Mouse (Mus musculus): ENCODE data around the gene Agtr1a. TPM values are rescaled to one million over a fixed set of nuclear protein-coding genes. Genes with fewer than 3 reads are reported as not detected.
A peak's percentile ranks its signal among the peaks of the same experiment; 100 is the strongest.

Gene Agtr1a
- 5.2 and 6.6 TPM in 2 replicates for polyA plus RNA-seq (2015; fragmentation: Nextera tagmentation; extraction: Ambion mirVana)

- Histone ChIP-seq H3K27me3 (peaks cover 16% of the 10 kb centered on the region; the same call in 1 of the 2 replicates), H3K4me2 (replicated peaks) (peak within 1 kb of the TSS; percentile 74), H3K4me1 (peaks cover 11% of the 10 kb centered on the region), H3K9ac (peak within 1 kb of the TSS; percentile 29; the same call in 1 of the 2 replicates), H3K9me3 (replicated peaks) (no peaks in the 10 kb centered on the region), H3K36me3 (no peaks in the 10 kb centered on the region), H3K4me3 (replicated peaks) (peak within 1 kb of the TSS; percentile 47), H3K27ac (replicated peaks) (no peak within 1 kb of the TSS)
- 1% methylated on average over 33 of the region's 33 CpGs for WGBS
- peak; percentile 90 for ATAC-seq (ENCODE audit: insufficient number of reproducible peaks, low FRiP score, low TSS enrichment, low read depth)
These were observed at the start of gene Agtr1a for GRCm38 (mm10) chr13:30336148-30336801. Gene Agtr1a (plus strand): TSS chr13:30336441.

GRCm38 (mm10) chr13:30310221-30310620 is 26.0 kb upstream of the Agtr1a start:
- Histone ChIP-seq H3K27ac (replicated peaks) (no peak overlapping the region), H3K4me2 (replicated peaks) (no peak overlapping the region), H3K9ac (no peak overlapping the region), H3K36me3 (no peaks in the 10 kb centered on the region), H3K9me3 (replicated peaks) (no peaks in the 10 kb centered on the region), H3K27me3 (no peaks in the 10 kb centered on the region), H3K4me3 (replicated peaks) (no peak overlapping the region), H3K4me1 (no peaks in the 10 kb centered on the region)
- 56% methylated on average over 4 of the region's 4 CpGs for WGBS
- no peak for ATAC-seq (ENCODE audit: insufficient number of reproducible peaks, low FRiP score, low TSS enrichment, low read depth)

GRCm38 (mm10) chr13:30324669-30325346 is 11.4 kb upstream of the Agtr1a start:
- Histone ChIP-seq H3K4me1 (no peaks in the 10 kb centered on the region), H3K4me3 (replicated peaks) (no peak overlapping the region), H3K9me3 (replicated peaks) (no peaks in the 10 kb centered on the region), H3K9ac (no peak overlapping the region), H3K27me3 (no peaks in the 10 kb centered on the region), H3K4me2 (replicated peaks) (no peak overlapping the region), H3K27ac (replicated peaks) (no peak overlapping the region), H3K36me3 (no peaks in the 10 kb centered on the region)
- ATAC-seq (ENCODE audit: insufficient number of reproducible peaks, low FRiP score, low TSS enrichment, low read depth) = no peak
- 71% methylated on average over 11 of the region's 11 CpGs for WGBS

GRCm38 (mm10) chr13:30331061-30331460 is 5.2 kb upstream of the Agtr1a start:
- ATAC-seq (ENCODE audit: insufficient number of reproducible peaks, low FRiP score, low TSS enrichment, low read depth) = no peak
- no peak overlapping the region for H3K27ac ChIP-seq (replicated peaks)
- no peaks in the 10 kb centered on the region for H3K36me3 ChIP-seq
- H3K9ac ChIP-seq = no peak overlapping the region
- WGBS = 68% methylated on average over 5 of the region's 5 CpGs
- no peak overlapping the region for H3K4me2 ChIP-seq (replicated peaks)
- no peak overlapping the region for H3K4me3 ChIP-seq (replicated peaks)
- H3K27me3 ChIP-seq = peaks cover 4% of the 10 kb centered on the region; the same call in 1 of the 2 replicates
- peaks cover under 1% of the 10 kb centered on the region; the same call in 1 of the 2 replicates for H3K4me1 ChIP-seq
- H3K9me3 ChIP-seq (replicated peaks) = no peaks in the 10 kb centered on the region

- no peak for ATAC-seq (ENCODE audit: insufficient number of reproducible peaks, low FRiP score, low TSS enrichment, low read depth)
- H3K36me3 ChIP-seq = no peaks in the 10 kb centered on the region
- no peaks in the 10 kb centered on the region for H3K9me3 ChIP-seq (replicated peaks)
- WGBS = 72% methylated on average over 6 of the region's 6 CpGs
- no peak overlapping the region for H3K4me2 ChIP-seq (replicated peaks)
- H3K9ac ChIP-seq = no peak overlapping the region
- peaks cover 9% of the 10 kb centered on the region for H3K4me1 ChIP-seq
- peaks cover 4% of the 10 kb centered on the region; the same call in 1 of the 2 replicates for H3K27me3 ChIP-seq
- H3K4me3 ChIP-seq (replicated peaks) = no peak overlapping the region
- no peak overlapping the region for H3K27ac ChIP-seq (replicated peaks)
These were observed 4.4 kb upstream of the Agtr1a start for GRCm38 (mm10) chr13:30331851-30332250.

GRCm38 (mm10) chr13:30332581-30332980 is 3.7 kb upstream of the Agtr1a start:
- ATAC-seq (ENCODE audit: insufficient number of reproducible peaks, low FRiP score, low TSS enrichment, low read depth) = no peak
- Histone ChIP-seq H3K9ac (no peak overlapping the region), H3K27me3 (peaks cover 10% of the 10 kb centered on the region; the same call in 1 of the 2 replicates), H3K4me3 (replicated peaks) (no peak overlapping the region), H3K9me3 (replicated peaks) (no peaks in the 10 kb centered on the region), H3K4me1 (peaks cover 11% of the 10 kb centered on the region), H3K4me2 (replicated peaks) (no peak overlapping the region), H3K27ac (replicated peaks) (no peak overlapping the region), H3K36me3 (no peaks in the 10 kb centered on the region)
- 81% methylated on average over 5 of the region's 5 CpGs for WGBS

- H3K9me3 ChIP-seq (replicated peaks) = no peaks in the 10 kb centered on the region
- ATAC-seq (ENCODE audit: insufficient number of reproducible peaks, low FRiP score, low TSS enrichment, low read depth) = no peak
- H3K27me3 ChIP-seq = peaks cover 16% of the 10 kb centered on the region; the same call in 1 of the 2 replicates
- H3K9ac ChIP-seq = no peak overlapping the region
- no peak overlapping the region for H3K4me2 ChIP-seq (replicated peaks)
- H3K4me3 ChIP-seq (replicated peaks) = no peak overlapping the region
- peaks cover 11% of the 10 kb centered on the region for H3K4me1 ChIP-seq
- H3K27ac ChIP-seq (replicated peaks) = no peak overlapping the region
- H3K36me3 ChIP-seq = no peaks in the 10 kb centered on the region
- 61% methylated on average over 3 of the region's 3 CpGs for WGBS
These were observed 1.6 kb upstream of the Agtr1a start for GRCm38 (mm10) chr13:30334667-30335066.

GRCm38 (mm10) chr13:30336913-30337312 is 672 bp downstream of the Agtr1a start:
- Histone ChIP-seq H3K4me2 (replicated peaks) (peak overlapping the region; percentile 74), H3K4me1 (peaks cover 13% of the 10 kb centered on the region), H3K27me3 (peaks cover 16% of the 10 kb centered on the region; the same call in 1 of the 2 replicates), H3K4me3 (replicated peaks) (peak overlapping the region; percentile 47), H3K36me3 (no peaks in the 10 kb centered on the region), H3K9ac (peak overlapping the region; percentile 29; the same call in 1 of the 2 replicates), H3K27ac (replicated peaks) (no peak overlapping the region), H3K9me3 (replicated peaks) (no peaks in the 10 kb centered on the region)
- ATAC-seq (ENCODE audit: insufficient number of reproducible peaks, low FRiP score, low TSS enrichment, low read depth) = no peak
- 22% methylated on average over 9 of the region's 9 CpGs for WGBS

GRCm38 (mm10) chr13:30337646-30338045 is 1.4 kb downstream of the Agtr1a start:
- H3K9me3 ChIP-seq (replicated peaks) = no peaks in the 10 kb centered on the region
- no peak overlapping the region for H3K4me2 ChIP-seq (replicated peaks)
- H3K4me1 ChIP-seq = peaks cover 17% of the 10 kb centered on the region
- H3K9ac ChIP-seq = no peak overlapping the region
- H3K4me3 ChIP-seq (replicated peaks) = no peak overlapping the region
- no peak for ATAC-seq (ENCODE audit: insufficient number of reproducible peaks, low FRiP score, low TSS enrichment, low read depth)
- H3K27ac ChIP-seq (replicated peaks) = no peak overlapping the region
- H3K36me3 ChIP-seq = no peaks in the 10 kb centered on the region
- WGBS = 74% methylated on average over 7 of the region's 7 CpGs
- peaks cover 16% of the 10 kb centered on the region; the same call in 1 of the 2 replicates for H3K27me3 ChIP-seq

- Histone ChIP-seq H3K27me3 (peaks cover 16% of the 10 kb centered on the region; the same call in 1 of the 2 replicates), H3K4me3 (replicated peaks) (no peak overlapping the region), H3K36me3 (no peaks in the 10 kb centered on the region), H3K9me3 (replicated peaks) (no peaks in the 10 kb centered on the region), H3K4me2 (replicated peaks) (no peak overlapping the region), H3K27ac (replicated peaks) (no peak overlapping the region), H3K9ac (no peak overlapping the region), H3K4me1 (peaks cover 17% of the 10 kb centered on the region)
- no peak for ATAC-seq (ENCODE audit: insufficient number of reproducible peaks, low FRiP score, low TSS enrichment, low read depth)
- 70% methylated on average over 5 of the region's 5 CpGs for WGBS
These were observed 2.3 kb downstream of the Agtr1a start for GRCm38 (mm10) chr13:30338576-30338975.

GRCm38 (mm10) chr13:30339927-30340326 is 3.7 kb downstream of the Agtr1a start:
- no peak overlapping the region for H3K4me2 ChIP-seq (replicated peaks)
- ATAC-seq (ENCODE audit: insufficient number of reproducible peaks, low FRiP score, low TSS enrichment, low read depth) = no peak
- no peaks in the 10 kb centered on the region for H3K36me3 ChIP-seq
- peaks cover 12% of the 10 kb centered on the region; the same call in 1 of the 2 replicates for H3K27me3 ChIP-seq
- peaks cover 17% of the 10 kb centered on the region for H3K4me1 ChIP-seq
- WGBS = 45% methylated on average over 8 of the region's 8 CpGs
- no peak overlapping the region for H3K27ac ChIP-seq (replicated peaks)
- no peak overlapping the region for H3K9ac ChIP-seq
- no peaks in the 10 kb centered on the region for H3K9me3 ChIP-seq (replicated peaks)
- H3K4me3 ChIP-seq (replicated peaks) = no peak overlapping the region

All from embryonic facial prominence, embryonic 15.5 days (tissue).